Mouse (Mus musculus) bone marrow, adult 2 months (tissue): ENCODE measurements around the gene Dynlt1c.
"Not testable (repeated sequence)": the region's sequence is repeated elsewhere in the genome, so short reads cannot be mapped to it uniquely, and the experiment has no call there.

Experiments used
- CTCF ChIP-seq: fragments of 200-500 bp; IDR thresholded peaks from 2 replicates; pipeline ENCODE4 v1.5.1; 2011; ENCODE audit warnings: low read length, control low read depth; ENCODE audit not compliant: control insufficient read depth, insufficient read depth
- POLR2A ChIP-seq: fragments of 200-500 bp; IDR thresholded peaks from 2 replicates; pipeline ENCODE4 v1.6.1; 2011; ENCODE audit warnings: low read depth, mild to moderate bottlenecking, control low read depth, low read length, borderline replicate concordance; ENCODE audit not compliant: control insufficient read depth

GRCm38 (mm10) chr17:6564866-6565265 lies 36.6 kb upstream of the Dynlt1c start:
- not testable (repeated sequence) for TF ChIP-seq CTCF, POLR2A
